Mouse (Mus musculus) brain, adult 10 weeks (tissue): ENCODE results near the gene Vmn1r138. TPM values are rescaled to one million over a fixed set of nuclear protein-coding genes. Genes with fewer than 3 reads are reported as not detected.

Experiments used
- polyA plus RNA-seq: library from polyadenylated mRNA; stranded (reverse); fragments of 350-450 nt; fragmentation: Illumina TruSeq; extraction: RNeasy Lipid Tissue Mini Kit (QIAGEN cat#74804); gene quantifications from one replicate; pipeline ENCODE4 v1.2.3, GENCODE M21; 2015; ENCODE audit warnings: low read depth, low replicate concordance

Gene Vmn1r138
- not detected for polyA plus RNA-seq

DNA sequence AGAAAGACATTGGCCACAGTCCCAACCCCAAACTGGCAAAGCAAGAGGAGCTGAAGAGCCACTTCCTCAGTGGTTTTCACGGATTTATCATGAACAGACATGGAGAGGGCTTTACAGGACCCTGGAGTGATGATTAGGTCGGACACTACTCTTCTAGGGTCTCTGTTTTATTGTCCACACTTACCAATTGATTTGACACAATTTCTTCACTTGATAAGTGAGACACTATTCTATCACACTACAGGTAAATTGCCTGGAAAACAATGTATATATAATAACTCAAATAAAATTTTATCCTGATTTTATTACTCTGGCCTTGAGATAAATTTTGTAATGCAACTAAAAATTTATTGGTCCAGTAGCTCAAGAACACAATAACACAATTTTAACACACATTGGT lies at the start of gene Vmn1r138:
Gene Vmn1r138 (minus strand): TSS at position 101 of the 400 bp plus-strand sequence.

GRCm38 (mm10) chr7:22068757-22069156 lies 40.1 kb upstream of the Vmn1r138 start, which contains the start of gene Vmn1r139:
Vmn1r139 (plus strand) TSS chr7:22069057.

DNA sequence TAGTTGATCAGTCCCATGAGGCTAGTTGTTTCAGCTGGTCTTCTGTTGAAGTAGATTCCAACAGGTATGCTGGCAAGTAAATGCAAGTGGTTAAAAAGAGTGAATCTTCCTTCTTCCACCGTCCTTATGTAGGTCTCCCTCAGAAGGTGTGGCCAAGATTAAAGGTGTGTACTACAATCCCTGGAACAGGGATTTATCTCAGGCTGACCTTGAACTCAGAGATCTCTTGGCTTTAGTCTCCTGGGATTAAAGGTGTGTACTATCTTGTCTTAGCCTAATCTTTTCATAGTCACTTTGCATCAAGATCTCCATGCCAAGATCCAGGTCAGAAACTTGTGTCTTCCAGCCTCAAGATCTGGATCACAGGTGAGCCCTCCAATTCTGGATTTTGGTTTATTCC lies 27.5 kb upstream of the Vmn1r138 start, which contains the start of gene Gm6176:
Gene Gm6176 (minus strand): TSS at position 101 of the 400 bp plus-strand sequence.

DNA sequence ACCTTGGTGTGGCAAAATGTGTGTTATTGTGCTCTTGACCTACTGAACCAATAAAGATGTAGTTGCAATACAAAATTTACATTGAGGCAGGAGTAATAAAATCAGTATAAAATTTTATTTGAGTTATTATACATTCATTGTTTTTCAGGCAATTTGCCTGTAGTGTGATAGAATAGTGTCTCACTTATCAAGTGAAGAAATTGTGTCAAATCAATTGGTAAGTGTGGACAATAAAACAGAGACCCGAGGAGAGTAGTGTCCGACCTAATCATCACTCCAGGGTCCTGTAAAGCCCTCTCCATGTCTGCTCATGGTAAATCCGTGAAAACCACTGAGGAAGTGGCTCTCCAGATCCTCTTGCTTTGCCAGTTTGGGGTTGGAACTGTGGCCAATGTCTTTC lies 34.4 kb downstream of the Vmn1r138 start, which contains the start of gene Vmn1r137:
Gene Vmn1r137 (plus strand): TSS at position 301 of the 400 bp plus-strand sequence.

Other genes starting within 250 kb of the Vmn1r138 start
- gene Gm4177, start 232.2 kb downstream of the Vmn1r138 start, polyA plus RNA-seq, result not detected
- not detected for gene Vmn1r135, start 196.5 kb downstream of the Vmn1r138 start, polyA plus RNA-seq
- not detected for gene Gm5725, start 184.6 kb downstream of the Vmn1r138 start, polyA plus RNA-seq
- not detected for gene Gm5891, start 107.6 kb downstream of the Vmn1r138 start, polyA plus RNA-seq
- gene Vmn1r137, start 34.3 kb downstream of the Vmn1r138 start, polyA plus RNA-seq, result not detected
- gene Gm6176, start 27.4 kb upstream of the Vmn1r138 start, polyA plus RNA-seq, result not detected
- gene Vmn1r139, start 40.2 kb upstream of the Vmn1r138 start, polyA plus RNA-seq, result not detected
- gene Gm16451, start 89.3 kb upstream of the Vmn1r138 start, polyA plus RNA-seq, result not detected
- not detected for gene Gm10666, start 105.8 kb upstream of the Vmn1r138 start, polyA plus RNA-seq
- gene Vmn1r142, start 135.1 kb upstream of the Vmn1r138 start, polyA plus RNA-seq, result not detected
- not detected for gene Vmn1r143, start 160.5 kb upstream of the Vmn1r138 start, polyA plus RNA-seq
- not detected for gene Gm8653, start 172.4 kb upstream of the Vmn1r138 start, polyA plus RNA-seq
- not detected for gene Gm8453, start 200.6 kb upstream of the Vmn1r138 start, polyA plus RNA-seq